Mouse (Mus musculus): ENCODE measurements around the gene Rps15. TPM values are rescaled to one million over a fixed set of nuclear protein-coding genes. Genes with fewer than 3 reads are reported as not detected.

The Rps15 gene
- polyA plus RNA-seq, 1 experiment from 2014 or later: 643 TPM

DNA sequence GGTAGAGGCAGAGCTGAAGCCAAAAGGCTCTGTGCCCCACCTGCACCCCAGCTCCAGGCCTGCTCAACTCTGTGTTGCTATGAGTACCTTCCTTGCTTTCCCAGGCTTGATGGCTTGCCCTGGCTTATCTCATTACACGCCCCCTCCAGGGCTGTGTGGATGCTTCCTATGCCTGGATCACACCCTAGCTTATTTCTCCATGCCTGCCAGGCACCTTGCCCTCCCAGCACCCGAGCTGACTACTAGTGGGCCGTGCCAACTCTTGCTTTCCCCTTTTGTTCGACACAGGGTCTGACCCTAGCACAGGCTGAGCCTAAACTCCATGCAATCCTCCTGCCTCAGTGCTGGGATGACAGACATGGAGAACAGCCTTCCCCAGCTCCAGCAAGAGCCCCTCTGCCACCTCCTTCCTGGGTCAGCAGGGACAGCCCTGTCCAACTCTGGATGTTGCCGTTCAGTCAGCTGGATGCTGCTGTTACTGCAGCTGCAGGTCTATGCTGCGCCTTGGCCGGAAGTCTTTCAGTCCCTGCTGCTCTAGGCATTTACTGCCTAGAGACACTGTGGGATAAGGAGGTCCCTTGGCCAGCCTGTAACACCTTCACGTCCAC, 5.4 kb downstream of the Rps15 start:
- Histone ChIP-seq H3K27ac (no peak overlapping the region), H3K27me3 (replicated peaks) (peaks cover 17% of the 10 kb centered on the region; the same call in 1 of the 2 replicates), H3K4me1 (peaks cover 75% of the 10 kb centered on the region), H3K9me3 (no peaks in the 10 kb centered on the region), H3K4me3 (no peak overlapping the region), H3K4me2 (replicated peaks) (peak overlapping the region; percentile 86), H3K9ac (peak overlapping the region; percentile 95; the same call in 1 of the 2 replicates), H3K36me3 (peaks cover 31% of the 10 kb centered on the region)
- no peak for ATAC-seq (ENCODE audit: low FRiP score, low read depth)
- 75% methylated on average over 8 of the region's 8 CpGs for WGBS

DNA sequence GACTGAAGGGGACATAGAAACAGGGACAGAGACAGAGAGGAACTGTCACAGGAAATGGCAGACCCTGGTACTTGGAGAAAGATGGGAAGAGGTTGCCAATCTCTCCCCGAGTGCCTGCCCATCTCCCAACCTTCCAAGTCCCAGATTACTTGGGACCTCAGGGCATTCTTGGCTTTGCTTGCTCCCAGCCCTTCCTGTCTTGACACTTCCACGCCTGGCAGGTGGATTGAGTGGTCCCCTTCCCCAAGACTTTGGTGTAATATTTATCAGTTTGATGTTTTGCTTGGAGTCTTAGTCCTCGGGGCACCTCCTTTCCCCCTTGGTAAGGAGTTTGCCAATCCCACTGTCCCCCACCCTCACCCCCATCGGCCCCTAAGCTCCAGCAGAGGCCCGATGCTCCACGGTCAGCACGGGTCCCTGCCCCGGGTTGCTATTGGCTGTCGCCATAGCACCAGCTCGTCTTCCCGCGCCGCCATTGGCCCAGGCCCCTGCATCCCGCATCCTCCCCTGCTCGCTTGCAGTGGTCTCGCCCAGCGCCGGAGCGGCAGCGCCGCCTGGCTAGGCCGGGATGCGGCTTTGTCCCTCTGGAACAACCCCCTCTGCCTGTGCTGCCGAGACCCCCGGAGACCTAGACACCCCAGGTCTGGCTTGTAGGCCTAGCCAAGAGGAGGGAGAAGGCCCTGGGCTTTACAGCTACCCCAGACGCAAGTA, 6.5 kb downstream of the Rps15 start:
- peak overlapping the region; percentile 95 for H3K9ac ChIP-seq
- WGBS: 3% methylated on average over 26 of the region's 26 CpGs
- peak overlapping the region; percentile 86 for H3K4me2 ChIP-seq (replicated peaks)
- peaks cover 30% of the 10 kb centered on the region for H3K36me3 ChIP-seq
- H3K27me3 ChIP-seq (replicated peaks): peaks cover 17% of the 10 kb centered on the region; the same call in 1 of the 2 replicates
- H3K27ac ChIP-seq: peak overlapping the region; percentile 89
- peak overlapping the region; percentile 67 for H3K4me3 ChIP-seq
- ATAC-seq (ENCODE audit: low FRiP score, low read depth): peak; percentile 74
- peaks cover 75% of the 10 kb centered on the region for H3K4me1 ChIP-seq
- H3K9me3 ChIP-seq: no peaks in the 10 kb centered on the region

DNA sequence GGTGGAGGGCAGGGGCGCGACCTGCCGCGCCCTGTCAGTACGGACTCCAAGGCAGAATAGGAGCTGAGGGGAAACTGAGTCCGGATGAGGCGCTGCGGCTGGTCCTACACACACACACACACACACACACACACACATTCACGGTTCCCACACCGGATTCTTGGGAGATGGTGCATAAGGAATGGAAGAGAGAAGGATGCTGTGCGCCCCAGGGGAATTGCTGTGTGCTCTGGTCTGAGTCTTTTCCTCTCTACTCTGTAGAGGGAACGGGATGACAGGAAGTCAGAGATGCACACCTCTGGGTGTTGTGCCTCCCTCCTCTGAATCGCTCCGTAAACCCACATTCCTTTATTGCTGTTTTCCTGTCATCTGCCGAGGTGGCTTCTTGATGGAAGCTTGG, 7.0 kb downstream of the Rps15 start:
- Histone ChIP-seq H3K27ac (peak overlapping the region; percentile 89), H3K9ac (peak overlapping the region; percentile 95), H3K4me3 (peak overlapping the region; percentile 67), H3K36me3 (peaks cover 25% of the 10 kb centered on the region), H3K4me2 (replicated peaks) (peak overlapping the region; percentile 86), H3K4me1 (peaks cover 70% of the 10 kb centered on the region), H3K27me3 (replicated peaks) (peaks cover 17% of the 10 kb centered on the region; the same call in 1 of the 2 replicates), H3K9me3 (no peaks in the 10 kb centered on the region)
- ATAC-seq (ENCODE audit: low FRiP score, low read depth): no peak
- WGBS: 5% methylated on average over 15 of the region's 15 CpGs

DNA sequence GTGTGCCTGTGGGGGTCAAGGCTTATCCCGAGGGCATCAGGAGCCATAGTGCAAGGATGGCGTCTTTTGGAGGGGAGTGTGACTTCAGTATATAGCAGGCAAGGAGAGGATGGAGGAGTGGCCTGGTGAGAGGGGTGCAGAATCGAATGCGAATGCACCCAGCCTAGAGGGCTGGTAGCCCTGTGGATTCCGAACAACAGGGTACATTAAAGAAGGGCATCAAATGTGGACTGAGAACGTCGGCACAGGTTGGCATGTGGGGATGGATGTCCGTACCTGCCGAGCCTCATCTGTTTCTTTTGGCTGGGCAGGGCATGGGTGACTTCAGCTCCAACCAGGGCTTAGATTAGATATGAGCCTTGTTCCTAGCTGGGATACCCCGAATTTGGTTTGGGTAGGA, 7.6 kb downstream of the Rps15 start:
- no peaks in the 10 kb centered on the region for H3K9me3 ChIP-seq
- H3K4me1 ChIP-seq: peaks cover 76% of the 10 kb centered on the region
- WGBS: 52% methylated on average over 10 of the region's 10 CpGs
- peaks cover 17% of the 10 kb centered on the region; the same call in 1 of the 2 replicates for H3K27me3 ChIP-seq (replicated peaks)
- ATAC-seq (ENCODE audit: low FRiP score, low read depth): no peak
- peak overlapping the region; percentile 95 for H3K9ac ChIP-seq
- H3K4me3 ChIP-seq: peak overlapping the region; percentile 67
- peak overlapping the region; percentile 86 for H3K4me2 ChIP-seq (replicated peaks)
- peak overlapping the region; percentile 89; the same call in 1 of the 2 replicates for H3K27ac ChIP-seq
- peaks cover 25% of the 10 kb centered on the region for H3K36me3 ChIP-seq

DNA sequence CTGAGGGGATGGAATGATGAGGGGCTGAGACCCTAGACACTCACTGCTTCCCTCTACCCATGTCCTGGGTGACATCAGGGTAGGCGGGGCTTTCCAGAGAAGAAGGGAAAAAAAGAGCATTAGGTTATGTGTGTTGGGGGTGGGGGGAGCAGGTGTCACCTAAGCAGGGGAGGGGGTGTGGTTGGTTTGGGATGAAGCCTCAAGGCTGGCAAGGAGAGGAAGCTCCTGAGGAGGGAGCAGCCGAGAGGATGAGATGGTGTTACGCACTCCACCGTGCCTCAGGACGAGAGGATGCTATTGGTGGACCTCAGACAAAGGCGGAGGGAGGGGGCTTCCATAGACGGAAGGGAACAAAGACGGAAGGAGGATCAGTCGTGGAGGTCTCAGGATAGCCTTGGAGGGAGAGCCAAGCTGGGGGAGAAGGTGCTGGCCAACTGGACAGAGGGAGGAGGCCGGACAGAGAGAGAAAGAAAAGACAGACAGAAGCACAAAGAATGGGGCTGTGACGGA, 8.5 kb downstream of the Rps15 start:
- H3K4me3 ChIP-seq: peak overlapping the region; percentile 67
- WGBS: 6% methylated on average over 11 of the region's 11 CpGs
- peaks cover 31% of the 10 kb centered on the region for H3K36me3 ChIP-seq
- H3K4me2 ChIP-seq (replicated peaks): peak overlapping the region; percentile 86
- H3K9ac ChIP-seq: peak overlapping the region; percentile 95
- ATAC-seq (ENCODE audit: low FRiP score, low read depth): peak; percentile 75
- no peaks in the 10 kb centered on the region for H3K9me3 ChIP-seq
- peak overlapping the region; percentile 89 for H3K27ac ChIP-seq
- peaks cover 69% of the 10 kb centered on the region for H3K4me1 ChIP-seq
- H3K27me3 ChIP-seq (replicated peaks): peaks cover 17% of the 10 kb centered on the region; the same call in 1 of the 2 replicates

DNA sequence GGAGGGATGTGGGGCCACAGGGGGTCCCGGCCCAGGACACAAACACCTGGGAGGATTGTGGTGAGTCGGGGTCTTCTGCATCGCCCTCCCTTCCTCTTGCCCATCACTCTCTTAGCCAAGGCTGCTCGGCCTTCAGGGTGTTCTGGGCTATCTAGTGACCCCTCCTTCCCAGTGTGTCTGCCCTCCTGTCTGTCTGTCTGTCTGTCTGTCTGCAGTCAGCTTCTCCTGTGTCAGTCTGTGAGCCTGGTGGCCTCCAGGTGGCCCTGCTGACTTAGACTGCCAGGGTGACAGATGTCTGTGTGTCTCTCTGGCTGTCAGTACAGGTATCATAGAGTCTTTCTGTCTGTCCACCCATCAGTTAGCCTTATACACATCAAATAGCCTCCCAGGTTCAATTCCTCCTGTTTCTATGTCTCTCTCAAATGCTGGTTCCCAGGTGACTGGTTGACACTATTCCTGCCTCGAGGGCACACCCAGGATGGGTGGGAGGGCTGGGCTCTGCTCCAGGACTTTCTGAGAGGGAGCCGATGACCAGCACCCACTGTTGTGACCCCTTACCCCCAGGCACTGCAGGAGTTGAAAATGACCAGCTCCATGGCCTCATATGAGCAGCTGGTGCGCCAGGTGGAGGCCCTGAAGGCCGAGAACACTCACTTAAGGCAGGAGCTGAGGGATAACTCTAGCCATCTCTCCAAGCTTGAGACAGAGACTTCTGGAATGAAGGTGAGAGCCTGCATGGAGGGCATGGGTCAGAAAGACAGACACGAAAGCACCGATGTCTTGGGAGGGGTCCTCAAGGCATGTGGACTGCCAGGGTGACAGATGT, 9.2 kb downstream of the Rps15 start:
- Histone ChIP-seq H3K4me3 (peak overlapping the region; percentile 67), H3K9me3 (no peaks in the 10 kb centered on the region), H3K4me1 (peaks cover 62% of the 10 kb centered on the region), H3K27ac (peak overlapping the region; percentile 89), H3K4me2 (replicated peaks) (peak overlapping the region; percentile 86), H3K9ac (peak overlapping the region; percentile 95), H3K36me3 (peaks cover 38% of the 10 kb centered on the region), H3K27me3 (replicated peaks) (peaks cover 23% of the 10 kb centered on the region)
- ATAC-seq (ENCODE audit: low FRiP score, low read depth): no peak
- WGBS: 70% methylated on average over 10 of the region's 10 CpGs

DNA sequence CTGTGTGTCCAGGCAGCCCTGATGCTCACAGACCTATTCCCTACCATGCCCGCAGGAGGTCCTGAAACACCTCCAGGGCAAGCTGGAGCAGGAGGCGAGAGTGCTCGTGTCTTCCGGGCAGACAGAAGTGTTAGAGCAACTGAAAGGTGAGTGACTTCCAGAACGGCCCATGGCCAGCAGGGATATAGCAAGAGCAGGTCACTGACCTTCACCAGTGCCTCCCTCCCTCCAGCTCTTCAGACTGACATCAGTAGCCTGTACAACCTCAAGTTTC, 9.8 kb downstream of the Rps15 start:
- Histone ChIP-seq H3K27me3 (replicated peaks) (peaks cover 23% of the 10 kb centered on the region), H3K4me1 (peaks cover 57% of the 10 kb centered on the region), H3K9ac (peak overlapping the region; percentile 95), H3K27ac (no peak overlapping the region), H3K4me3 (peak overlapping the region; percentile 67), H3K4me2 (replicated peaks) (peak overlapping the region; percentile 86), H3K9me3 (no peaks in the 10 kb centered on the region), H3K36me3 (peaks cover 43% of the 10 kb centered on the region)
- no peak for ATAC-seq (ENCODE audit: low FRiP score, low read depth)
- 52% methylated on average over 5 of the region's 5 CpGs for WGBS

DNA sequence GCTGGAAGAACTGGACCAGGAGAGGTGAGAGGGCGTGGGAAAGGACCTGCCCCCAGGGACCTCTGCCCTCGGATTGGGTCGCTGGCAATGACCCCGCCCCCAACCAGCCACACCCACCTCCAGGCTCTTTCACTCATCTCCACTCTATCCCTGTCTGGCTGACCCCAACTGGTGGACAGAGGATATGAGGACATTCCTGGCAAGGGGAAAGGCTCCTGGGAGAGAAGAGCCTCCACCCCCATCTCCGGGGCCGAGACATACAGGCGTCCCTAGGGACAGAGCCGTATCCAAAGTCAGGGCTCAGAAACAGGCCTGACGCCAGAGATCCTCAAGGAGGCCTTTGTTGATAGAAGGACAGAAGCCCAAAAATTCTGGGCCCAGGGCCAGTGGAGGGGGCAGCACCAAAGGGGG, 10.2 kb downstream of the Rps15 start:
- Histone ChIP-seq H3K4me3 (peak overlapping the region; percentile 67), H3K9me3 (no peaks in the 10 kb centered on the region), H3K27me3 (replicated peaks) (peaks cover 23% of the 10 kb centered on the region), H3K4me2 (replicated peaks) (peak overlapping the region; percentile 86), H3K4me1 (peaks cover 52% of the 10 kb centered on the region), H3K9ac (peak overlapping the region; percentile 95), H3K27ac (no peak overlapping the region), H3K36me3 (peaks cover 48% of the 10 kb centered on the region)
- no peak for ATAC-seq (ENCODE audit: low FRiP score, low read depth)
- WGBS: 12% methylated on average over 9 of the region's 9 CpGs

DNA sequence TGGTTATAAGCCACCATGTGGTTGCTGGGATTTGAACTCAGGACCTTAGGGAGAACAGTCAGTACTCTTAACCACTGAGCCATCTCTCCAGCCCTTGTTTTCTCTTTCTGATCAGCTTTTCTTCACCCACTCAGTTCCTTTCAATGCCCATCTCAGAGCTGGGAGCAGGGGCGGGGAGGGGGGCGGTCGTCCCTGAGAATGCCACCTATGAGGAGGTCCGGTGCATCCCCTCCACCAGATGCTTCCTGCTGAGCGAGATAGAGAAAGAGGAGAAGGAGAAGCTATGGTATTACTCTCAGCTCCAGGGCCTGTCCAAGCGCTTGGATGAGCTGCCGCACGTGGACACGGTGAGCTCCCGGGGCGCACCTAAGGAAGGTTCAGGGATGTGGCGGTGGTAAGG, 12.2 kb downstream of the Rps15 start:
- no peak for ATAC-seq (ENCODE audit: low FRiP score, low read depth)
- Histone ChIP-seq H3K4me2 (replicated peaks) (peak overlapping the region; percentile 42), H3K27ac (no peak overlapping the region), H3K9me3 (no peaks in the 10 kb centered on the region), H3K9ac (0 out of 2 replicates have a peak overlapping the region, but pooled peaks have one; percentile 6), H3K4me1 (peaks cover 39% of the 10 kb centered on the region), H3K27me3 (replicated peaks) (peaks cover 17% of the 10 kb centered on the region), H3K36me3 (peaks cover 68% of the 10 kb centered on the region), H3K4me3 (peak overlapping the region; percentile 7; the same call in 1 of the 2 replicates)
- 20% methylated on average over 12 of the region's 12 CpGs for WGBS

DNA sequence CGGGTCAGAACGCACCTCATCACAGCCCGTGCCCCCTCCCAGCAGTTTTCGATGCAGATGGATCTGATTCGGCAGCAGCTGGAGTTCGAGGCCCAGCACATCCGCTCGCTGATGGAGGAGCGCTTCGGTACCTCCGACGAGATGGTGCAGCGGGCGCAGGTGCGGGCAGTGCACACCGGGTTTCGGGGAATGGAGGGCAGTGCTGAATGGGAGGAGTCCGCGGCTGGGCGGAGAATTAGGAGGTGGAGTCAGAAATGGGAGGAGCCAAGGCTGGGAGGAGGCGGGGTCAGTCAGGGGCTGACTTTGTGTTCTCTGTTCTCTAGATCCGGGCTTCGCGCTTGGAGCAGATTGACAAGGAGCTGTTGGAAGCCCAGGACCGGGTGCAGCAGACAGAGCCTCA, 12.6 kb downstream of the Rps15 start:
- peaks cover 16% of the 10 kb centered on the region for H3K27me3 ChIP-seq (replicated peaks)
- peaks cover 35% of the 10 kb centered on the region for H3K4me1 ChIP-seq
- no peak overlapping the region for H3K4me3 ChIP-seq
- peaks cover 71% of the 10 kb centered on the region for H3K36me3 ChIP-seq
- no peaks in the 10 kb centered on the region for H3K9me3 ChIP-seq
- 0 out of 2 replicates have a peak overlapping the region, but pooled peaks have one; percentile 6 for H3K9ac ChIP-seq
- H3K27ac ChIP-seq: no peak overlapping the region
- whole genome bisulfite sequencing: 16% methylated on average over 25 of the region's 25 CpGs
- H3K4me2 ChIP-seq (replicated peaks): peak overlapping the region; percentile 42
- ATAC-seq (ENCODE audit: low FRiP score, low read depth): no peak

DNA sequence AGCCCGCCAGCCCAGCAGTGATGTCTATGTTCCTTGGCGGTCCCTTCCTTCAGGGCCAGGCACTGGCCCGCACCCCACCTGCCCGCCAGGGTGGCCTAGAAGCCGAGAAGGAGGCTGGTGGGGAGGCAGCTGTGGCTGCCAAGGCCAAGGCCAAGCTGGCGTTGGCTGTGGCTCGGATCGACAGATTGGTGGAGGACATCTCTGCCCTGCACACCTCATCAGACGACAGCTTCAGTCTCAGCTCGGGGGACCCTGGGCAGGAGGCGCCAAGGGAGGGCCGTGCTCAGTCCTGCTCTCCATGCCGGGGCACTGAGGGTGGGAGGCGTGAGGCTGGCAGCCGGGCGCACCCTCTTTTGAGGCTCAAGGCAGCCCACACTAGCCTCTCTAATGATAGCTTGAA, 19.3 kb downstream of the Rps15 start:
- ATAC-seq (ENCODE audit: low FRiP score, low read depth): no peak
- Histone ChIP-seq H3K4me1 (peaks cover 28% of the 10 kb centered on the region), H3K27ac (no peak overlapping the region), H3K27me3 (replicated peaks) (peaks cover 59% of the 10 kb centered on the region), H3K36me3 (peaks cover 98% of the 10 kb centered on the region), H3K4me3 (no peak overlapping the region), H3K4me2 (replicated peaks) (no peak overlapping the region), H3K9ac (no peak overlapping the region), H3K9me3 (no peaks in the 10 kb centered on the region)
- 86% methylated on average over 16 of the region's 16 CpGs for WGBS
